Mouse (Mus musculus): ENCODE results near the gene Csgalnact2. TPM values are rescaled to one million over a fixed set of nuclear protein-coding genes. Genes with fewer than 3 reads are reported as not detected.

Csgalnact2 gene
- polyA plus RNA-seq, 1 experiment from 2014 or later: 8.6 TPM

DNA sequence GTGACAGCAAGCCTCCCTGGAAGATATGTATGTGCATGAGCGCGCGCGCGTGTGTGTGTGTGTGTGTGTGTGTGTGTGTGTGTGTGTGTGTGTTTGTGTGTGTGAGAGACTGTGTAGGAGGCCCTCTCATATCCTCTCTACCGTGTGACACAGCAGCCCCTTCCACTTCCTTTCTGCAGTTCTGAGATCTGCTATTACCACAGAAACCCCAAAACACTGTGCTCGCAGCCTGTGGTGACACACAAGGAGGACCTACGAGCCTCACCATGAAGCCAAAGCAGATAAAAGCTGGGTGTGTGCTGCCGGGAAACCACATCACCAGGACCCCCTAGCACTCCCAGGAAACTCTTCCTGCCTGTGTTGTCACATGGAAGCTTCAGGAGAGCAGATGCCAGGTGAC is 28.1 kb upstream of the Csgalnact2 start:
- H3K36me3 ChIP-seq: no peaks in the 10 kb centered on the region
- H3K27me3 ChIP-seq: no peaks in the 10 kb centered on the region
- H3K9me3 ChIP-seq: no peaks in the 10 kb centered on the region
- H3K9ac ChIP-seq (replicated peaks): no peak overlapping the region
- WGBS: 90% methylated on average over 9 of the region's 9 CpGs
- no peak for ATAC-seq (ENCODE audit: low FRiP score, low read depth)
- H3K27ac ChIP-seq (replicated peaks): no peak overlapping the region
- no peak overlapping the region for H3K4me2 ChIP-seq (replicated peaks)
- no peaks in the 10 kb centered on the region for H3K4me1 ChIP-seq
- H3K4me3 ChIP-seq: no peak overlapping the region

DNA sequence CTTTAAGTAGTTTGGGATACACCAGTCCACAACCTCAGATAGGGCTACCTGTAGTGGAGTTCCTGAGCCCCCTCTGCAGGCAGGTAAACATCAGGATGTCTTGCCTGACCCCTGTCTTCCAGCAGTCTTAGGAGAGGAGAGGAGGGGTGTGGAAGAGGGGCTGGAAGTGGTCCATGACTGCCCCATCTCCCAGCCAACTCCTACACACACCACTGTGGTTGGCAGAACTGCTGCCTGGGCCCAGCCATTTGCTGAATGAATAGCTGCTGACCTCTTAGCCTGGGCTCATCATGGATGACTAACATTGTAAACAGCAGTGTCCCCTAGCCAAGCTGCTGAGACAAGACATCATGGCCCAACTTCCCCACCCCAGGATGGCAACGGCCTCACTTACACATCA is 26.6 kb upstream of the Csgalnact2 start:
- ATAC-seq (ENCODE audit: low FRiP score, low read depth): no peak
- no peaks in the 10 kb centered on the region for H3K9me3 ChIP-seq
- WGBS: 83% methylated on average over 1 of the region's 1 CpGs
- no peaks in the 10 kb centered on the region for H3K27me3 ChIP-seq
- no peak overlapping the region for H3K27ac ChIP-seq (replicated peaks)
- no peak overlapping the region for H3K4me2 ChIP-seq (replicated peaks)
- no peak overlapping the region for H3K9ac ChIP-seq (replicated peaks)
- H3K4me1 ChIP-seq: no peaks in the 10 kb centered on the region
- no peaks in the 10 kb centered on the region for H3K36me3 ChIP-seq
- no peak overlapping the region for H3K4me3 ChIP-seq

DNA sequence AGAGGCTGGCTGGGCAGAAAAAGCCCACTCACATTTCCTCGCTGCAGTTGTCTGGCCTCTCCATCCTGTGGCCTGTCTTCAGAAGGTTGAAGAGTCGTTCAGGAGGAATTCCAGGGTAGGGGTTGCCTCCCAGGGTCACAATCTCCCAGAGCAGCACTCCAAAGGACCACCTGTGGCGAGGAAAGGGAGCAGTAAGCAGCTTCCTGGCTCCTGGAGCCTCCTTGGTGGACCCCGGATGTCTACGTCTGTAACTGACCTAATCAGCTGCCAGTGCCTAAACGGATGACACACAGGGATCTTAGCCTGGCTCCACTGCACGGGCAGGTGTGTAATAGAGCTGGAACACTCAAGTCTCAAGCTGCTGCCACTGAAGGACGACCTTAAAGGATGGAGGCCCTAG is 25.8 kb upstream of the Csgalnact2 start:
- Histone ChIP-seq H3K9me3 (no peaks in the 10 kb centered on the region), H3K9ac (replicated peaks) (no peak overlapping the region), H3K4me1 (no peaks in the 10 kb centered on the region), H3K4me3 (no peak overlapping the region), H3K36me3 (no peaks in the 10 kb centered on the region), H3K27me3 (no peaks in the 10 kb centered on the region), H3K27ac (replicated peaks) (no peak overlapping the region), H3K4me2 (replicated peaks) (no peak overlapping the region)
- ATAC-seq (ENCODE audit: low FRiP score, low read depth): no peak
- 72% methylated on average over 8 of the region's 8 CpGs for WGBS

DNA sequence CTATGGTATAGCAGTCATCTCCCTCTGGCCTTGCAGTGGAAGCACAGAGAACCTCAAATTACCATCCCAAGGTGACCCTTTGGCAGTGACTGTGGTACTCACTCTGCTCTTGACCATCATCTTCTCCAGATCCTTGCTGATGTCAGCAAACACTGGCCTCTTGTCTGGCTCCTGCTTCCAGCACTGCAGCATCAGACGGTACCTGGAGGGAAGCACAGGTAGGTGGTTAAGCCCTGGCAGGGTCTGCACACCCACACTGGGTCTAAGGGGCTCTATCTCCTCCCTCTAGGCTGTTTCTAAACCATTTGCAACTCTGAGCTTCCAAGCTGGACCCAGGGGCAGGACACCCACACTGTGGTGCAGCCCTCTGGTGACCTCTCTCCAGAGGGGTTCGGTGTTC is 24.1 kb upstream of the Csgalnact2 start:
- H3K27ac ChIP-seq (replicated peaks): no peak overlapping the region
- H3K27me3 ChIP-seq: no peaks in the 10 kb centered on the region
- H3K4me2 ChIP-seq (replicated peaks): no peak overlapping the region
- no peak overlapping the region for H3K9ac ChIP-seq (replicated peaks)
- H3K36me3 ChIP-seq: no peaks in the 10 kb centered on the region
- ATAC-seq (ENCODE audit: low FRiP score, low read depth): no peak
- H3K9me3 ChIP-seq: no peaks in the 10 kb centered on the region
- WGBS: 92% methylated on average over 2 of the region's 2 CpGs
- H3K4me1 ChIP-seq: no peaks in the 10 kb centered on the region
- H3K4me3 ChIP-seq: no peak overlapping the region

DNA sequence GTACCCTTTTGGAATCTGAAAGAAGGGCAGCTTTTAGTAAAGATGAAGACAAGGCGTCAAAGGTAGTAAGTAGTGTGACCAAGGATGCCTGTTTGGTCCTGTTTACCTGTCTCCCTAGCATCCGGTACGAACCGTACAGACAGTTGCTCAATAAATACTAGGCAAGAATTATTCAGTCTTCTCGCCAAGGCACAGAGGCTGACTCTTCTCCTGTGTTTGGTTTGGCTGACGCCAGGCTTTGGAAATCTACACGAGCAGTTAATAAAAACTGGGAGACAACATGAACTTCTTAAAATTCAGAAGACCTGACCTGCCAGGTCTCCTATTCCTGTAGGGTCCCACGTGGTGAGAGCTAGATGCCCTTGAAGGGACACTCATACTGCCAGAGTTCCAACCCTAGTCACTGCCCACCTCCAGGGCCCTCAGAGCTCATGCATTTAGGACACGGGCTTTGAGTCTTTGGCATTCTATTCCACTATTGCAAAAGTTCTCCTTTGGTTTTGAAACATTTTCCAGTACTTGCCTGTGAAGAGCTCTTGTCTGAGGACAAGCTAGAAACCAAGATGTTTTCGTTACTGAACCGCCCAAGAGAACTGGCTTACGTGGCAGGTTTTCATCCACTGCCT is 23.6 kb upstream of the Csgalnact2 start:
- no peaks in the 10 kb centered on the region for H3K36me3 ChIP-seq
- H3K9me3 ChIP-seq: no peaks in the 10 kb centered on the region
- WGBS: 89% methylated on average over 12 of the region's 12 CpGs
- H3K27ac ChIP-seq (replicated peaks): no peak overlapping the region
- H3K9ac ChIP-seq (replicated peaks): no peak overlapping the region
- no peak overlapping the region for H3K4me3 ChIP-seq
- H3K27me3 ChIP-seq: no peaks in the 10 kb centered on the region
- ATAC-seq (ENCODE audit: low FRiP score, low read depth): no peak
- no peaks in the 10 kb centered on the region for H3K4me1 ChIP-seq
- H3K4me2 ChIP-seq (replicated peaks): no peak overlapping the region

DNA sequence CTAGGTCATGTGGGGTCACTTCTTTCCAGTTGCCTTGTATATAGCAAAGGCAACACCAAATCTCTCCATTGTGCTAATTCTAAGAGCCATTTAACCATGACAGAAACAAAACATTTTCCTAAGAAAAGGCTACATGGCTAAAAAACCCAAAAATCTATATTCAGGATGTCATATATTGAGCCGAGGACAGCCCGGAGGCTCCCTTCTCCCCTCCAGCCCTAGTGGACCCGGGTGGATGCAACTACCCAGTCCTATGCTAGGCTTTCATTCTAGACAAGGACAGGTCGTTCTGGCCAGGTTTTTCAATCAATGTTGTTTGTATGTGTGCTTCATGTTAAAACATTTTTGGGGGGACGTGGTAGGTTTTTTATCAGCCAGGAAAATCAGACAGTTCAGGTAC is 14.2 kb upstream of the Csgalnact2 start:
- H3K9me3 ChIP-seq: no peaks in the 10 kb centered on the region
- H3K27me3 ChIP-seq: no peaks in the 10 kb centered on the region
- WGBS: 71% methylated on average over 5 of the region's 5 CpGs
- ATAC-seq (ENCODE audit: low FRiP score, low read depth): no peak
- H3K4me2 ChIP-seq (replicated peaks): no peak overlapping the region
- H3K4me3 ChIP-seq: no peak overlapping the region
- no peaks in the 10 kb centered on the region for H3K36me3 ChIP-seq
- H3K4me1 ChIP-seq: no peaks in the 10 kb centered on the region
- H3K9ac ChIP-seq (replicated peaks): no peak overlapping the region
- no peak overlapping the region for H3K27ac ChIP-seq (replicated peaks)

DNA sequence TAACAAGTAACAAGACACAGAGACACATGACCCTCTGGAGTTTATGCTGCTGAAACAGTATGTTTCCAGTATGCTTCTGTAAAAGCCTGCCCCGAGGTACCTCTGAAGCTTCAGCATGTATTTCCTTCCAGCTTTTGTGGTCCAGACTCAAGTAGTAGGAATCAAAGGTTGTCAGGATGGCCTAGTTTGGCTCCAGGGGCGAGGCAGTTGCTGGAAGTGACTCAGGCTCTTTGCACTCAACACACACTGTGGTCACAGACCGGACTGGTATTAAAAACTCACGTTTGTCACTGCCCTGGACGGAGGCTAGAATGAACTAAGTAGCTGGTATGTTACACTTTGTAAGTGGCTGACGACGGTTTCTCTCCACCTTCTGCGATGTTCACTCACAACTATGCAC is 12.0 kb upstream of the Csgalnact2 start:
- no peak overlapping the region for H3K4me2 ChIP-seq (replicated peaks)
- 82% methylated on average over 8 of the region's 8 CpGs for WGBS

DNA sequence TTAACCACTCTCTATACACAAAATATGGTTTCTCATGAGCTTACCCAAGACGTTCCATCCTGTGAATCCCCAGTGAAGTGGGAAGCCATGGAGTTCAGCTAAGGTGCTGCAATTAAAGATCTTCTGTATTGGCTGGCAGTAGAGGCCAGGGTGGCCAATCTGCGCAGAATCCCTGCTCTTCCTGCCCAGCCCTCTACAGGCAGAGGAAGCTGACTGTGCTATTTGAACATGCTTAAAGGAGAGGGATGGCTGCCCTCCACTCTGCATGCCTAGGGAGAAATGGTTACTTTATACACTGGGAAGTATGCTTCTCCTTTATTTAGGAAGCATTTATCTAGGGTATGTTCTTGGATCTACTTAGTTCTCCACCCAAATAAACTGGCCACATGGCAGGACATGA is 11.6 kb upstream of the Csgalnact2 start:
- Histone ChIP-seq H3K4me3 (no peak overlapping the region), H3K4me1 (no peaks in the 10 kb centered on the region), H3K36me3 (no peaks in the 10 kb centered on the region), H3K9ac (replicated peaks) (no peak overlapping the region), H3K9me3 (no peaks in the 10 kb centered on the region), H3K27me3 (no peaks in the 10 kb centered on the region), H3K27ac (replicated peaks) (no peak overlapping the region), H3K4me2 (replicated peaks) (no peak overlapping the region)
- ATAC-seq (ENCODE audit: low FRiP score, low read depth): no peak
- 86% methylated on average over 2 of the region's 2 CpGs for WGBS

More for the DNA sequence above, 12.0 kb upstream of the Csgalnact2 start:
- H3K9ac ChIP-seq (replicated peaks): no peak overlapping the region
- H3K9me3 ChIP-seq: no peaks in the 10 kb centered on the region
- no peaks in the 10 kb centered on the region for H3K4me1 ChIP-seq
- H3K4me3 ChIP-seq: no peak overlapping the region
- H3K27me3 ChIP-seq: no peaks in the 10 kb centered on the region
- no peak for ATAC-seq (ENCODE audit: low FRiP score, low read depth)
- no peaks in the 10 kb centered on the region for H3K36me3 ChIP-seq
- H3K27ac ChIP-seq (replicated peaks): no peak overlapping the region

DNA sequence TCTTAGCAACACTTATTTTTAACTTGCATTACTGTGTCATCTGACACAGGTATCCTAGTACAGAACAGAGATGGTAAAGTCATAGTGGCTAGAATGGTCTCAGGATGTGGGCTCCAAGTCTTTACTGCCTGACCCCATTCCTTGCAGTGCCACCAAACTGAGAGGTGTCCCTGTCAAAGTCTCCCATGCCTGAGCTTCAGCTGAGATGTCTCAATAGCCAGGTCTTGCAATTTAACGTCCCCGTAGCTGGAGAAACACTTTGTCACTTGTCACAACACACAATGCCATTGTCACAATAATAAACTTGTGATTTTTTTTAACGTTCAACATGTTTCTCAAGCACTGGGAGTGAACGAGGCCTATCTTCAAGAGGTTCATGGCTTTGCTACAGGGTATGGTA is 11.2 kb upstream of the Csgalnact2 start:
- Histone ChIP-seq H3K9me3 (no peaks in the 10 kb centered on the region), H3K27me3 (no peaks in the 10 kb centered on the region), H3K36me3 (no peaks in the 10 kb centered on the region), H3K27ac (replicated peaks) (no peak overlapping the region), H3K4me1 (no peaks in the 10 kb centered on the region), H3K4me3 (no peak overlapping the region), H3K4me2 (replicated peaks) (no peak overlapping the region), H3K9ac (replicated peaks) (no peak overlapping the region)
- 87% methylated on average over 4 of the region's 4 CpGs for WGBS
- no peak for ATAC-seq (ENCODE audit: low FRiP score, low read depth)

DNA sequence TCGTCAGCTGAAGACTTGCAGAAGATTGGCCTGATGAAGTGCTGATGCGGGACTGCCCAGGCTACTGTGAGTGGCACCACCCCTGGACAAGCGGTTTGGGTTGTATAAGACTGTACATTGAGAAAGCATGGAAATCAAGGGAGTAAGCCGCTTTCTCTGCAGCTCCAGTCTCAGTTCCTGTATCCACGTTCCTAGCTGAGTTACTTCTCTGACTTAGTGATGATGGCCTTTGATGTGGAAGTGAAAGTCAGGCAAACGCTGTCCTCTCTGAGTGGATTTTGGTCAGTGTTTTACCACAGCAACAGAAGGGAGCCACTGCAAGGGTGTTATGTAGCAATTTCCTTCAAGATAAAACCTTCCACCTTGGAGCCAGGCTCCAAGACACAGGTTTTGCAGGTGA is 2.0 kb upstream of the Csgalnact2 start:
- H3K4me3 ChIP-seq: no peak overlapping the region
- no peaks in the 10 kb centered on the region for H3K36me3 ChIP-seq
- 88% methylated on average over 6 of the region's 6 CpGs for WGBS
- no peak overlapping the region for H3K27ac ChIP-seq (replicated peaks)
- no peak for ATAC-seq (ENCODE audit: low FRiP score, low read depth)
- H3K27me3 ChIP-seq: 0 out of 2 replicates have a peak, but pooled peaks cover 2% of the 10 kb centered on the region
- peaks cover 2% of the 10 kb centered on the region; the same call in 1 of the 2 replicates for H3K4me1 ChIP-seq
- no peak overlapping the region for H3K9ac ChIP-seq (replicated peaks)
- H3K4me2 ChIP-seq (replicated peaks): no peak overlapping the region
- H3K9me3 ChIP-seq: no peaks in the 10 kb centered on the region

DNA sequence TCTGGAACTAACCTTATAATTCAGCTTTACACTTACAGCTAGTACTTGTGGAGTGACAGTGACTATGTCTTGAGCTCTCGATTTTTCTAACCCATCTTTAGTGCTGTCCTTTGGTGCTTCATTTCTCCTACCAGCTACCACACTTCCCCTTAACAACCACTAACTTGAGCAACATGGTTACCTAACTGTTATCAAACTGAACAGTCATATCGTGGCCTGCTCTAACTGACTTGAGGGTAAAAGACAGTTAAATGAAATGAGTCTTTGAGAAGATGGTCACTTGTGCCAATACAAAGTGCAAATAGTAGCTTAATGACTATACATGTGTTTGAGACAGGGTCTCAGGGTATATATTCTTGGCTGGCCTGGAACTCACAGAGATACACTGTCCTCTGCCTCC is 1.8 kb downstream of the Csgalnact2 start:
- Histone ChIP-seq H3K9ac (replicated peaks) (no peak overlapping the region), H3K9me3 (no peaks in the 10 kb centered on the region), H3K4me1 (peaks cover 2% of the 10 kb centered on the region; the same call in 1 of the 2 replicates), H3K27me3 (0 out of 2 replicates have a peak, but pooled peaks cover 2% of the 10 kb centered on the region), H3K4me3 (no peak overlapping the region), H3K36me3 (no peaks in the 10 kb centered on the region), H3K27ac (replicated peaks) (no peak overlapping the region), H3K4me2 (replicated peaks) (no peak overlapping the region)
- WGBS: 90% methylated on average over 2 of the region's 2 CpGs
- ATAC-seq (ENCODE audit: low FRiP score, low read depth): no peak

DNA sequence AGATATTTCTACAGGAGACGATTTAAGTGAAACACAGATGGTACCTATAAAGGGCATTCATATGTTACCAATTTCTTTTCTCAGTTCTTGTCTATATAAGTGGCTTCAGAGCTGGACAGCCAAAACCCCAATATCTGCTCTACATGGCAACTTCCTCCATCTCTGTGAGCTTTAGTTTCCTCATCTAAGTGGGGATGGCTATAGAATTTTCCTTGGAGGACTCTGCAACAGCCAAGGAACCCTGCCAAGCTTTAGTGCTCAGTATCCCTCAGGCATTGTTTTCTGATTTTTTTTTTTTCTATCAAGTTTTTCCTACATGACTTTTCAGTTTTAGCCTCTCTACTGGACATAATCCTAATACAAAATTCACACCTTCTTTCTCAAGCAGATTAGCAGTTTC is 4.5 kb downstream of the Csgalnact2 start:
- Histone ChIP-seq H3K27ac (replicated peaks) (no peak overlapping the region), H3K27me3 (no peaks in the 10 kb centered on the region), H3K9ac (replicated peaks) (no peak overlapping the region), H3K4me1 (peaks cover 2% of the 10 kb centered on the region; the same call in 1 of the 2 replicates), H3K4me3 (no peak overlapping the region), H3K4me2 (replicated peaks) (no peak overlapping the region), H3K36me3 (no peaks in the 10 kb centered on the region), H3K9me3 (no peaks in the 10 kb centered on the region)
- WGBS: 90% methylated on average over 1 of the region's 1 CpGs
- ATAC-seq (ENCODE audit: low FRiP score, low read depth): no peak

DNA sequence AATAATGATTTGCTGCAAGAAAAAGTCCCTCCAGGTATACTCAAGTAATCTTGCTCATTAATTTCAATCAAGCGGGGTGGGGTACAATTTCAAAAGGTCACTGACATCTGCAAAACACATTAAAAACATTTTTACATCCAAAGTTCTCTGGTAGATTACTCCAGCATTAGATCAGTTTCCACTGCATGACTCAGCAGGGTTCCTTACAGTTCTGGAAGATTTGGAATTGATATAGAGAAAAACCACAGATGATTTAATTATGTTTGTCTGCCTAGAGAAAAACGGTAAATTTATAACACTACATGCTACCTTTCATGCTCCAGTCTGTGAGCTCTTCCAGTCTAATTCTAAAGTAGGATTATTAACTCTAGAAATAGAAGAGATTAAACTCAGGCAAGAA is 8.9 kb downstream of the Csgalnact2 start:
- Histone ChIP-seq H3K9ac (replicated peaks) (no peak overlapping the region), H3K4me1 (no peaks in the 10 kb centered on the region), H3K4me2 (replicated peaks) (no peak overlapping the region), H3K4me3 (no peak overlapping the region), H3K27me3 (no peaks in the 10 kb centered on the region), H3K36me3 (no peaks in the 10 kb centered on the region), H3K27ac (replicated peaks) (no peak overlapping the region), H3K9me3 (no peaks in the 10 kb centered on the region)
- WGBS: 84% methylated on average over 2 of the region's 2 CpGs
- no peak for ATAC-seq (ENCODE audit: low FRiP score, low read depth)
